Mouse (Mus musculus) megakaryocyte, embryonic 14.5 days (primary cell): ENCODE results near the gene Zer1.
"Not testable (repeated sequence)": the region's sequence is repeated elsewhere in the genome, so short reads cannot be mapped to it uniquely, and the experiment has no call there.

ENCODE experiments used
- FLI1 ChIP-seq: IDR thresholded peaks from 2 replicates; pipeline ENCODE4 v1.6.1; 2012; ENCODE audit warnings: low read length, inconsistent platforms, mixed read lengths
- GATA1 ChIP-seq: IDR thresholded peaks from 3 replicates; pipeline ENCODE4 v1.6.1; 2012; ENCODE audit warnings: mixed read lengths, low read length, inconsistent platforms, borderline replicate concordance

- not testable (repeated sequence) for TF ChIP-seq GATA1, FLI1
Observed at GRCm38 (mm10) chr2:30140021-30140420, 15.6 kb upstream of the Zer1 start.
